Mouse (Mus musculus): ENCODE measurements at regions not wholly inside any gene's neighbourhood (a gene's known extent, or its start where the extent isn't known, plus 50 kb on each side); places are given as distances from the start of the nearest gene placed in this dataset.

- TF ChIP-seq GATA1 (IDR thresholded peaks at IDR 0.05; ENCODE audit: low read length), result peak; percentile 48
- peak; percentile 94 for TF ChIP-seq TAL1 (IDR thresholded peaks at IDR 0.05; ENCODE audit: low read length)
Measured at GRCm38 (mm10) chr7:64057873-64058272, 95.8 kb upstream of the Trpm1 start.

Data from erythroblast, embryonic 14.5 days (primary cell).